12 mouse cellular contexts compared by ENCODE assay signal in the genomic region with DNA sequence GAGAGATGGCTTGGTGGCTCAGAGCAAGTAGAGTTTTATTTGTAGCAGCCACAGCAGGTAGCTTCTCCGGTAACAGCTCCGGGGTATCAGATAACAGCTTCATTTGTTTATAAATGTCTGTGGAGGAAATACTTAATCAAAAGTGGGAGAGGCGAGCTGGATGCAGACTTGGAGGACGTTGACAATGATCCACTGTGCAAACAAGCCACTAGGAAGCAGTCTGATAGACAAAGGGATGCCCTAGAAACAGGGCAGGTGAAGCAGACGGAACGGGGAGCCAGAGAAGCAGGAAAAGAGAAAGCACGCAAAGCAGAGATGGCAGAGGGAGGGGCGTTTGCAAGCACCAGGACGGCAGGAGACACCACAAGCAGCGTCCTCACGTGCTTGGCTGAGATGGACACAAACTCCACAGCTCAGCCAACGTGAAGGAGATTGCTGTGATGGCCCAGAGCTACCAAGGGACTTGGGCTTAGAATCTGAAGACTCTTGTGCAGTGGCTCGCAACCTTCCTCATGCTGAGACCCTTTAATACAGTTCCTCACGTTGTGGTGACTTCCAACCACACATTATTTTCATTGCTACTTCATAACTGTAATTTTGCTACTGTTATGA. TPM values are rescaled to one million over a fixed set of nuclear protein-coding genes. Genes with fewer than 3 reads are reported as not detected.
A peak's percentile ranks its signal among the peaks of the same experiment; 100 is the strongest.
DNase-seq lines count a peak whose midpoint lies in the region; ATAC-seq lines count a peak whose summit lies in the region.
"Had no signal": no experiment of that assay in that cellular context is flagged by ENCODE, and none has a peak within 500 bp of the region (broad histone marks: within the 10 kb centered on the region; RNA-seq: fewer than 3 reads in every experiment).

No protein-coding gene starts in this region.

- H3K4me2 ChIP-seq in midbrain, embryonic 11.5 days = no peak overlapping the region
- H3K4me2 ChIP-seq: liver, embryonic 12.5 days had no signal

- DNase-seq in embryo, embryonic 10 days (ENCODE audit: low spot score) = peak; percentile 17
- DNase-seq in embryo, embryonic 11 days = no peak
- DNase-seq in midbrain, embryonic 10.5 days (ENCODE audit: low spot score) = no peak
- no peak for DNase-seq in midbrain, embryonic 11.5 days (ENCODE audit: low spot score, missing footprints)
- peak; percentile 38 for DNase-seq in induced T-regulatory cell, adult 2 months (ENCODE audit: low read depth)
- peak; percentile 38 for DNase-seq in retina, postnatal 1 day
- no peak for DNase-seq in thymus, adult 18-20 months
- DNase-seq in adipocyte (ENCODE audit: low spot score) = no peak
- DNase-seq: gastrocnemius, postnatal 25 days; kidney, postnatal 36 days had no signal

- no peak overlapping the region for H3K9ac ChIP-seq in midbrain, embryonic 11.5 days (ENCODE audit: low read length)
- H3K9ac ChIP-seq: liver, embryonic 12.5 days had no signal

- no peak for ATAC-seq in midbrain, embryonic 11.5 days (ENCODE audit: low FRiP score)
- ATAC-seq: liver, embryonic 12.5 days had no signal

- H3K27me3 ChIP-seq in midbrain, embryonic 10.5 days (ENCODE audit: low read depth, poor library complexity, severe bottlenecking) = peaks cover 93% of the 10 kb centered on the region
- H3K27me3 ChIP-seq in midbrain, embryonic 11.5 days (ENCODE audit: control insufficient read depth, insufficient read depth, low read length) = peaks cover 21% of the 10 kb centered on the region

- peaks cover 18% of the 10 kb centered on the region for H3K4me1 ChIP-seq in midbrain, embryonic 10.5 days
- H3K4me1 ChIP-seq in midbrain, embryonic 11.5 days (ENCODE audit: control insufficient read depth, insufficient read depth, low read length) = 0 out of 2 replicates have a peak, but pooled peaks cover 2% of the 10 kb centered on the region

- H3K36me3 ChIP-seq in midbrain, embryonic 10.5 days = no peaks in the 10 kb centered on the region
- no peaks in the 10 kb centered on the region for H3K36me3 ChIP-seq in midbrain, embryonic 11.5 days (ENCODE audit: control insufficient read depth, insufficient read depth, low read length)
- H3K36me3 ChIP-seq: liver, embryonic 12.5 days had no signal

- no peak overlapping the region for H3K27ac ChIP-seq in midbrain, embryonic 10.5 days (replicated peaks)
- H3K27ac ChIP-seq in midbrain, embryonic 11.5 days (ENCODE audit: low read depth, low read length) = no peak overlapping the region
- H3K27ac ChIP-seq: liver, embryonic 12.5 days had no signal

- H3K9me3 ChIP-seq in midbrain, embryonic 10.5 days (replicated peaks) = no peaks in the 10 kb centered on the region
- no peaks in the 10 kb centered on the region for H3K9me3 ChIP-seq in midbrain, embryonic 11.5 days (ENCODE audit: control insufficient read depth, low read length)
- H3K9me3 ChIP-seq: liver, embryonic 12.5 days had no signal

- H3K4me3 ChIP-seq in midbrain, embryonic 10.5 days = peak overlapping the region; percentile 4; the same call in 1 of the 2 replicates
- H3K4me3 ChIP-seq in midbrain, embryonic 11.5 days (ENCODE audit: low read depth, low read length) = no peak overlapping the region
- H3K4me3 ChIP-seq: liver, embryonic 12.5 days; myocyte had no signal

- 9% methylated on average over 14 of the region's 14 CpGs for WGBS in midbrain, embryonic 10.5 days
- 7% methylated on average over 14 of the region's 14 CpGs for WGBS in midbrain, embryonic 11.5 days

RNA-seq across cellular contexts. Expression of a gene that starts 21.3 kb away (rescaled TPM):
- 0.31 and 0.35 TPM in 2 replicates for polyA plus RNA-seq in midbrain, embryonic 10.5 days (2016; fragmentation: Nextera tagmentation; extraction: Ambion mirVana)
- polyA plus RNA-seq in midbrain, embryonic 11.5 days (2014; fragmentation: Nextera tagmentation; extraction: Ambion mirVana) = 0.55 and 0.79 TPM in 2 replicates

RNA-seq across cellular contexts. Expression of a gene that starts 27.8 kb away (rescaled TPM):
- polyA plus RNA-seq in midbrain, embryonic 10.5 days (2016; fragmentation: Nextera tagmentation; extraction: Ambion mirVana) = 0.16 TPM in 1 of 2 replicates, not detected in the other
- polyA plus RNA-seq in midbrain, embryonic 11.5 days (2014; fragmentation: Nextera tagmentation; extraction: Ambion mirVana) = not detected in 2 replicates
- polyA plus RNA-seq: liver, embryonic 12.5 days; myocyte had no signal

Comparison
In these comparisons a context has a peak if more than half of its experiments do, and no peak if none do; other contexts are left out.
1. DNase-seq: peak in embryo, embryonic 10 days (single experiment), induced T-regulatory cell, adult 2 months (single experiment) and retina, postnatal 1 day (single experiment); none in embryo, embryonic 11 days (single experiment), midbrain, embryonic 10.5 days (single experiment), midbrain, embryonic 11.5 days (single experiment), thymus, adult 18-20 months (0 of 2) and adipocyte (single experiment).